Mouse (Mus musculus) megakaryocyte, embryonic 14.5 days (primary cell): ENCODE results near the gene Zfp326. TPM values are rescaled to one million over a fixed set of nuclear protein-coding genes. Genes with fewer than 3 reads are reported as not detected.

Source experiments
- H3K27me3 ChIP-seq: replicated peaks from 2 replicates; pipeline ENCODE3; 2012; ENCODE audit warnings: inconsistent platforms
- H3K36me3 ChIP-seq: replicated peaks from 2 replicates; pipeline ENCODE3; 2012; ENCODE audit warnings: low read length, inconsistent platforms, mixed read lengths
- H3K4me1 ChIP-seq: 2 replicates; pipeline ENCODE4 v1.6.1; 2012; ENCODE audit warnings: inconsistent platforms
- H3K4me3 ChIP-seq: replicated peaks from 2 replicates; pipeline ENCODE3; 2012; ENCODE audit warnings: moderate library complexity, mild to moderate bottlenecking, inconsistent platforms
- H3K9me3 ChIP-seq: 2 replicates; pipeline ENCODE4 v1.6.1; 2012; ENCODE audit warnings: inconsistent platforms
- FLI1 ChIP-seq: IDR thresholded peaks from 2 replicates; pipeline ENCODE4 v1.6.1; 2012; ENCODE audit warnings: low read length, inconsistent platforms, mixed read lengths
- GATA1 ChIP-seq: IDR thresholded peaks from 3 replicates; pipeline ENCODE4 v1.6.1; 2012; ENCODE audit warnings: mixed read lengths, low read length, inconsistent platforms, borderline replicate concordance
- polyA plus RNA-seq: library from polyadenylated mRNA; stranded (reverse); fragments of >175 nt; gene quantifications from 2 replicates; pipeline ENCODE4 v1.2.3, GENCODE M21; 2012; ENCODE audit warnings: low replicate concordance; ENCODE audit not compliant: insufficient read depth

Gene Zfp326
- polyA plus RNA-seq, 1 experiment: 7.6 TPM

DNA sequence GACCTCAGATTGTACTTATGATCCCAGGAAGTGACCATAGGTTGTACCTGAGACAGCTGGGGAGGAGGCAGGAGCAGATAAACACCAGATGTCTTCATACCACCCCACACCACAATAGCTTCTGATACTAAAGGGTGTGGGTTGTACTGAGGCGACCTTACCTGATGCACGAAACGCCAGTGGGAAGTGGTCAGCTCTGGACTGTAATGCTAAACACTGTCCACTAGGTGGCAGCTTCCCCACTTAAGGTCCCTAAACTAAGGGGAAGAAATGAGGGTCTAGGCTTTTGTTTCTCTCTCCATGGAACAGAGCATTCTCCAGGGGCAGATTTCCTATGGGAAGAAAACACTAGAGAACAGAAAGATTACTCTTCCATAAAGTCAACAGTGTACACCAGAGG lies 53.9 kb downstream of the Zfp326 start:
- Histone ChIP-seq H3K4me3 (no peak overlapping the region), H3K4me1 (peaks cover 5% of the 10 kb centered on the region; the same call in 1 of the 2 replicates), H3K36me3 (no peaks in the 10 kb centered on the region), H3K9me3 (peaks cover 25% of the 10 kb centered on the region), H3K27me3 (peaks cover 5% of the 10 kb centered on the region)
- TF ChIP-seq FLI1 (no peak), GATA1 (no peak)

DNA sequence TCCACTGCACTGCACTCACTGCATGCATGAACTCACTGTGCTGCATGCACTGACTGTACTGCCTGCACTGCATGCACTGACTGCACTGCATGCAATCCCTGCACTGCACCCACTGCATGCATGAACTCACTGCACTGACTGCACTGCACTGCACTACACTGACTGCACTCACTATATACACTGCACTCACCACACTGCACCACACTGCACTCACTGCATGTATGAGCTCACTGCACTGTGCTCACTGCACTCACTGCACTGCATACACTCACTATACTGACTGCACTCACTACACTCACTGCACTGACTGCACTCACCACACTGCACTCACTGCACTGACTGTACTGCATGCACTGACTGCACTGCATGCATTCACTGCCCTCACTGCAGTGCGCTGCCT lies 56.0 kb downstream of the Zfp326 start:
- no peak for TF ChIP-seq GATA1
- 0 out of 2 replicates have a peak, but pooled peaks have one; percentile 31 for TF ChIP-seq FLI1
- peak overlapping the region; percentile 86 for H3K4me3 ChIP-seq

GRCm38 (mm10) chr5:105941951-105942350 lies 65.6 kb downstream of the Zfp326 start:
- Histone ChIP-seq H3K4me3 (no peak overlapping the region), H3K36me3 (no peaks in the 10 kb centered on the region), H3K4me1 (no peaks in the 10 kb centered on the region), H3K9me3 (peaks cover 4% of the 10 kb centered on the region; the same call in 1 of the 2 replicates), H3K27me3 (peaks cover 6% of the 10 kb centered on the region)
- no peak for TF ChIP-seq FLI1
- TF ChIP-seq GATA1: no peak

More for the DNA sequence above, 56.0 kb downstream of the Zfp326 start:
- Histone ChIP-seq H3K4me1 (peaks cover 5% of the 10 kb centered on the region; the same call in 1 of the 2 replicates), H3K36me3 (no peaks in the 10 kb centered on the region), H3K27me3 (peaks cover 5% of the 10 kb centered on the region), H3K9me3 (peaks cover 25% of the 10 kb centered on the region)

Other genes with a start within 250 kb of the Zfp326 start
- 13.5 and 27.0 TPM in 2 replicates for gene Lrrc8d, start 176.6 kb upstream of the Zfp326 start, polyA plus RNA-seq